Mouse (Mus musculus) hindbrain, embryonic 15.5 days (tissue): ENCODE data around the gene Ica1l. TPM values are rescaled to one million over a fixed set of nuclear protein-coding genes. Genes with fewer than 3 reads are reported as not detected.

Experiments
- ATAC-seq: fragments of 200-750 bp; cut with Nextera tagmentation; 2 replicates; pipeline ENCODE4 v1.8.0; 2017; ENCODE audit warnings: low read depth, moderate number of reproducible peaks, moderate TSS enrichment; ENCODE audit not compliant: low FRiP score
- H3K27ac ChIP-seq: fragments of 300-500 bp; sonication (generic); replicated peaks from 2 replicates; pipeline ENCODE4 v1.5.1; 2015; ENCODE audit warnings: mild to moderate bottlenecking, inconsistent platforms
- H3K27me3 ChIP-seq: fragments of 300-500 bp; sonication (generic); 2 replicates; pipeline ENCODE4 v1.6.1; 2015; ENCODE audit warnings: control low read depth, inconsistent platforms
- H3K36me3 ChIP-seq: fragments of 300-500 bp; sonication (generic); 2 replicates; pipeline ENCODE4 v1.6.1; 2015; ENCODE audit warnings: control low read depth, inconsistent platforms
- H3K4me1 ChIP-seq: fragments of 300-500 bp; sonication (generic); replicated peaks from 2 replicates; pipeline ENCODE4 v1.6.1; 2015; ENCODE audit warnings: control low read depth, inconsistent platforms
- H3K4me2 ChIP-seq: fragments of 300-500 bp; sonication (generic); 2 replicates; pipeline ENCODE4 v1.6.1; 2015; ENCODE audit warnings: moderate library complexity, mild to moderate bottlenecking, inconsistent platforms
- H3K4me3 ChIP-seq: fragments of 300-500 bp; sonication (generic); 2 replicates; pipeline ENCODE4 v1.5.1; 2015; ENCODE audit warnings: mild to moderate bottlenecking, inconsistent platforms
- H3K9ac ChIP-seq: fragments of 300-500 bp; sonication (generic); 2 replicates; pipeline ENCODE4 v1.6.1; 2015; ENCODE audit warnings: inconsistent platforms
- H3K9me3 ChIP-seq: fragments of 300-500 bp; sonication (generic); 2 replicates; pipeline ENCODE4 v1.6.1; 2016; ENCODE audit warnings: control low read depth, inconsistent platforms
- WGBS: fragments of 180-500 bp; shearing (Covaris S2); methylation state at CpG from one replicate; pipeline ENCODE4 v1.1.7; 2015; 5-methylcytosine and 5-hydroxymethylcytosine counted together
- polyA plus RNA-seq: library from polyadenylated mRNA; unstranded; fragments of >200 nt; fragmentation: Nextera tagmentation; extraction: Ambion mirVana; gene quantifications from 2 replicates; pipeline ENCODE4 v1.2.1, GENCODE M21; 2015

The Ica1l gene
- polyA plus RNA-seq, 1 experiment from 2014 or later = 46.4 TPM

DNA sequence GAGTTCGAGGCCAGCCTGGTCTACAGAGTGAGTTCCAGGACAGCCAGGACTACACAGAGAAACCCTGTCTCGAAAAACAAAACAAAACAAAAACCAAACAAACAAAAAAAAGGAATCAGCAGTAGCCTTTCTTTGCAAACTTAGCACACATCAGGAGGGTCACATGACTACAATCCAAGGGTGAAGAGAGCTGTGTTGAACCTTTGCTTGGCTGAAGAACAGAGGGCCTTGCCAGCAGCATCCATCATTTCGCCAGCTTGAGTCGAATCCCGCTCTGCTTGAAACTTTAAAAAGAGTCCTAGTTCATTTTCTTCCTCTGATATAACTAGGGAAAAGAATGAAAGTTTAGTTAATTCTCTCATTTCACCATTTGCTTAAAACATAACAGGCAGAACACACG is 27.5 kb downstream of the Ica1l start:
- H3K4me2 ChIP-seq = no peak overlapping the region
- no peaks in the 10 kb centered on the region; the same call in 1 of the 2 replicates for H3K36me3 ChIP-seq
- WGBS = 84% methylated on average over 6 of the region's 6 CpGs
- no peaks in the 10 kb centered on the region for H3K4me1 ChIP-seq
- no peak for ATAC-seq
- no peak overlapping the region for H3K4me3 ChIP-seq
- no peak overlapping the region for H3K9ac ChIP-seq
- no peak overlapping the region for H3K27ac ChIP-seq
- H3K9me3 ChIP-seq = no peaks in the 10 kb centered on the region
- H3K27me3 ChIP-seq = no peaks in the 10 kb centered on the region

DNA sequence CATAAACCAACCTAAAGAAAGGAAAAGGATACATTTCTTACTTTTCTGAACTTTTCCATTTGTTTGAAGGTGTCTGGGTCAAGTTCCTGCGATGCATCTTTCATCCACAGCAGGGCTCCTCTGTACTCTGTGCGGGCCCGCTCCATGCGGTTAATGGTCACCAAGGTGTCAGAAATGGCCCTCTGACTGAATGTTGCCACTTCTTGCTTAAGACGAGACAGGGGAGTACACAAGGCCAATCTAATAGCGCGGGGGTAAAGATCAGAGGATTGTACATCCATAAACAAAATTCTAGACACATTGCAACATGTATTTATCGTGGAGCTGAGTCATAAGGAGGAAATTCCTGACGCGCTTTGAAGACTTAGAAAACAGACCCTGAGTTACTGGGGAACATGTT is 29.2 kb downstream of the Ica1l start:
- no peaks in the 10 kb centered on the region; the same call in 1 of the 2 replicates for H3K36me3 ChIP-seq
- H3K27ac ChIP-seq = no peak overlapping the region
- H3K9me3 ChIP-seq = no peaks in the 10 kb centered on the region
- no peak for ATAC-seq
- H3K27me3 ChIP-seq = no peaks in the 10 kb centered on the region
- no peak overlapping the region for H3K4me2 ChIP-seq
- H3K9ac ChIP-seq = no peak overlapping the region
- H3K4me1 ChIP-seq = no peaks in the 10 kb centered on the region
- no peak overlapping the region for H3K4me3 ChIP-seq
- 91% methylated on average over 10 of the region's 10 CpGs for WGBS

DNA sequence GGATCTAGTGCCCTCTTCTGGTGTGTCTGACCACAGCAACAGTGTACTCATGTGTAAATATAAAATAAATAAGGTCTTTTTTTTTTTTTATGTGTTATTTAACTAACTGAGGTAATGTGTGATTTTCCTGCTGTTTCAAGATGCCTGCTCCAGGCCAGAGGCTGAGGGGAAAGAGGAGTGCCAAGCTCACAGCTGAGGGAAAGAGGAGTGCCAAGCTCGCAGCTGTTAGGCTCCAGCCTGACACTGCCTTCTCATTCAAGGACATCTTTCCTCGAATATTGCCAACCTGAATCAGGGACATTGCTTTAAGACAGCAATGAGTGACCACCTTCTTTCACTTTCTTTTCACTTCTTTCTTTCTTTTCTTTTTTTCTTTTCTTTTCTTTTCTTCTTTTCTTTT is 34.2 kb downstream of the Ica1l start:
- ATAC-seq = no peak
- Histone ChIP-seq H3K36me3 (no peaks in the 10 kb centered on the region; the same call in none of the 2 replicates), H3K9me3 (no peaks in the 10 kb centered on the region), H3K4me3 (no peak overlapping the region), H3K27me3 (no peaks in the 10 kb centered on the region), H3K27ac (no peak overlapping the region), H3K4me1 (no peaks in the 10 kb centered on the region), H3K9ac (no peak overlapping the region), H3K4me2 (no peak overlapping the region)
- WGBS = 70% methylated on average over 2 of the region's 2 CpGs

DNA sequence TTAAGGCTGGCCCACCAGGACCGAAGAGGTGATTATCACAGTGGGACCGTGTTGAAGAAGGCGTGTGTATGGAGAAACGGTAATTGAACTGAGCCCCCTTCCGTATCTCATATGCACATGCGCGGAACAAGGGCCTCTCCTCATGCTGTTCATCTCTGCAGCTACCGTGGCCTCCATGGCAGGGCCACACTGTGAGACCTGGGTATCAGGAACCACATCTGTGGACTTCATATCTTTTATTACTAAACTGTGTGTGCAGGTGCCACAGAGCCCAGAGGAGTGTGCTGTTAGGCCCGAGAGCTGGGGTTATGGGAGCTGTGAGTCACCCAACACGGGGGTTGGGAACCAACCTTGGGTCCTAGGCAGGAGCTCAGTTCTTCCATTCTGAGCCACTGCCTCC is 35.6 kb downstream of the Ica1l start:
- Histone ChIP-seq H3K4me1 (no peaks in the 10 kb centered on the region), H3K9ac (no peak overlapping the region), H3K27ac (no peak overlapping the region), H3K27me3 (no peaks in the 10 kb centered on the region), H3K36me3 (no peaks in the 10 kb centered on the region; the same call in 1 of the 2 replicates), H3K4me3 (no peak overlapping the region), H3K4me2 (no peak overlapping the region), H3K9me3 (no peaks in the 10 kb centered on the region)
- ATAC-seq = no peak
- WGBS = 89% methylated on average over 10 of the region's 10 CpGs

DNA sequence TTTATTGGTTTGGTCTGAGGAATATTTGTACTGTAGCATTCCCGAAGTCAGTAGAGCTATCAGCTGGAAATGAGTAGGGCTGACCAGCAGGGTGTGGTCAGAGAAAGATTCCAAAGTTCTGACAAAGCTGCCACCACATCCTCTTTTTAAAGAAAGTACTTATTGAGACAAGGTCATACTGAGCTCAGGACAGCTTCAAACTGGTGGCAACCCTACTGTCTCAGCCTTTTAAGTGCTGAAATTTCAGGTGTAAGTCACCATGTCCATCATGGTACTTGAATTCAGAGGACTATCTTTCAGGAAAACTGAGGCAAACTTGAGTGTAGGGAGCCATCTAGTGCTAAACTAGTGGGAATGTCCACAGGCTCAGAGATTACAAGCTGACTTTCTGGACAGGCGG is 42.7 kb downstream of the Ica1l start:
- ATAC-seq = no peak
- Histone ChIP-seq H3K36me3 (no peaks in the 10 kb centered on the region), H3K4me1 (no peaks in the 10 kb centered on the region), H3K4me2 (no peak overlapping the region), H3K9ac (no peak overlapping the region), H3K27me3 (no peaks in the 10 kb centered on the region), H3K27ac (no peak overlapping the region), H3K9me3 (no peaks in the 10 kb centered on the region), H3K4me3 (no peak overlapping the region)
- 63% methylated on average over 2 of the region's 2 CpGs for WGBS

DNA sequence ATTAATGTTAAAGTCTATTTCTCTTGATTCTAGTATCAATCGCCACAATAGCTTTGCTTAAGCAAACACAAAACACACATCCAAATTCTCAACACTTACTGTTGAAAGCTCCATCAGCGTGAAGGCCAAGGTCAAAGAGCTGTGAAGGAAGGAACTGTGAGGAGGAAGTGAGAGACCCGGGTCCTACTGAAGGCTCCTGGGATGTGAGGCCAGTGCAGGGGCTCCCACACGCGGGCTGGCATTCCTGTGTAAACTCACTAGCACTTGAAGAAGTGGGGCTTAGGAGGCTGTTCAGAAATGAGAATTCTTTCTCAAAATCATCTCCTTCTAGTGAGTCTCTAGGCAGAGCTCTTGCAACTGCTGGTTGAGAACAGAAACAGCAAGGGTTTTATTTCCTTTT is 45.6 kb downstream of the Ica1l start:
- H3K4me1 ChIP-seq = no peaks in the 10 kb centered on the region
- no peak overlapping the region for H3K9ac ChIP-seq
- H3K36me3 ChIP-seq = peaks cover 9% of the 10 kb centered on the region; the same call in 1 of the 2 replicates
- no peak overlapping the region for H3K4me3 ChIP-seq
- H3K4me2 ChIP-seq = no peak overlapping the region
- H3K9me3 ChIP-seq = no peaks in the 10 kb centered on the region
- H3K27me3 ChIP-seq = no peaks in the 10 kb centered on the region
- no peak overlapping the region for H3K27ac ChIP-seq
- ATAC-seq = no peak
- 80% methylated on average over 5 of the region's 5 CpGs for WGBS

DNA sequence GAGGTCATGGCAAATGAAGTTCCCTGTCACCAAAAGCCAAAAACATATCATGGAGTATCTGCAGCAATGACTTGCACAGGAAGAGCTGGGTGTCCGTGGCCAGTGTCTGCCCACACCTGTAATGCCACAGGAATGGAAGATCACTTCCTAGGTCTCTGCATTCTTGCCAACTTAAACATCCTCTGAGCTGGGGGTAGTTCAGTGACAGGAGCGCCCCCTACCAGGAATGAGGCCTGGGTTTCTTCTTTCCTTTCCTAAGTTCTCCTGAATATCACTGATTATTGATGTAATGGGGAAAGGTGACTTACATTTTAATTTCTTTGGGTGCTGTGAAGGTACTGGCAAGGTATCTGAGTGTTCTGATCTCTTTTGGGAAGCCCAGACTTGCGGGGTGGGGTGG is 47.3 kb downstream of the Ica1l start:
- Histone ChIP-seq H3K36me3 (peaks cover 17% of the 10 kb centered on the region), H3K4me1 (no peaks in the 10 kb centered on the region), H3K4me2 (no peak overlapping the region), H3K9me3 (no peaks in the 10 kb centered on the region), H3K9ac (no peak overlapping the region), H3K27me3 (no peaks in the 10 kb centered on the region), H3K4me3 (no peak overlapping the region), H3K27ac (no peak overlapping the region)
- WGBS = 62% methylated on average over 3 of the region's 3 CpGs
- no peak for ATAC-seq

DNA sequence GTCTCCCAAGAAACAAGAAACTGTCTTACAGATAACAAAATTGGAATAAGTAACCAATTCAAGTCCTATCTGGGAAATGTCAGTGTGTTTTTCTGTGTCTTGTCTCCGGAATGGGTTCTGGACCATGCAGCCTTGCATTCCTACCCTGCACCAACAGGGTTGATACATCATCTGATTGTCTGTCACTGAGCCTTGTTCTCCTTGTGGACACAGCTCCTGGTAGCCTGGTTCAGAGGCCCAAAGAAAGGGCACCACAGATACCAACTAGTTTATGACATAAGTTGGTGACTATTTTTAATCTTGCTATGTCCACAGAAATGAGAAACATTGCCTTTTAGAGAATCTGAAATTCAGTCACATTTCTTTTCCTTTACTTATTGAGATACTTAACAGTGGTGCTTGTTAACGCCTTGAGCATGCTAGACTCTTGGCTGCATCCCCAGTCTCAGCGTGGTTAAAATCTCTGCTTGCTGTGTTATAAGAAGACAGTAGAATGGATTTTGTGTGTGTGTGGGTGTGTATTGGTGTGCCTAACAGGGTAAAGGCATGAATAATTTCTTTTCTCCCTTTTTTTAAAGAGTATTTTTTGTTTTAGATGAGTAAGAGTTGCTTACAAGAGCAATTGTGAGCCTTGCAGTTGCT is 55.5 kb downstream of the Ica1l start:
- Histone ChIP-seq H3K36me3 (peaks cover 44% of the 10 kb centered on the region), H3K4me2 (no peak overlapping the region)
- 88% methylated on average over 3 of the region's 3 CpGs for WGBS

DNA sequence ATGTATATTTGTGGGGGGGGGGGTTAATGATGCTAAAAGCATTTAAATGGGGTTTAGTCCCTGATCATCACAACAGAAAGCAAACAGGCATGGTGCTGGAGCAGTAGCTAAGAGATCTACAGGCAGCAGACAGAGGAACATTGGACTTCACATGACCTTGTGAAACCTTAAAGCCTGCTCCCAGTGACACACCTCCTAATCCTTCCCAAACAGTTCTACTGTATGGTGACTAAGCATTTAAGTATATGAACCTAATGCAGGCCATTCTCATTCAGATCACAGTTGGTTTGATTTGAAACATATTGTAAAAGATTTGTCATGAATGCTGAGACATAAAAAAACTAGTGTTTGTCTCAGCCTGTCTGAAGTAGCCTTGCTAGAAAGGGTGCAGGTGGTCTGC is 56.4 kb downstream of the Ica1l start:
- no peak overlapping the region for H3K4me2 ChIP-seq
- no peaks in the 10 kb centered on the region for H3K9me3 ChIP-seq
- H3K27ac ChIP-seq = no peak overlapping the region
- ATAC-seq = no peak
- H3K36me3 ChIP-seq = peaks cover 50% of the 10 kb centered on the region
- H3K27me3 ChIP-seq = no peaks in the 10 kb centered on the region
- no peak overlapping the region for H3K4me3 ChIP-seq
- H3K9ac ChIP-seq = no peak overlapping the region
- H3K4me1 ChIP-seq = no peaks in the 10 kb centered on the region

More for the DNA sequence above, 55.5 kb downstream of the Ica1l start:
- Histone ChIP-seq H3K9me3 (no peaks in the 10 kb centered on the region), H3K27me3 (no peaks in the 10 kb centered on the region), H3K4me1 (no peaks in the 10 kb centered on the region), H3K9ac (no peak overlapping the region), H3K27ac (no peak overlapping the region), H3K4me3 (no peak overlapping the region)
- no peak for ATAC-seq

DNA sequence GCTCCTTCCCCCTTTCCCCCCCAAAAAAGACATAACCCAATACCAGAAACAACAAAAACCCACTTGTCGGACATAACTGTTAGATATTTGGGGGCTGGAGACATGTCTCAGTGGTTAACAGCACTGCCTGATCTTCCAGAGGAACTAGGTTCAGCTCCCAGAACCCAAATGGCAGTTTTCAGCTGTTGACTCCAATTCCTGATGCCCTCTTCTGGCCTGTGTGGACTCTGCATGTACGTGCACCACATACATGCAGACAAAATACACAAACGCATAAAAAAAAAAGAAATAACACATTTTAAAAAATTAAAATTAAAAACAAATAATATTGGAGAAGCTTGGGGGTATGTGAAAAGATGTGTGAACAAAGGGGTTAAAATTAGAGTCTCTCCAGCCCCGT is 75.7 kb downstream of the Ica1l start:
- H3K9ac ChIP-seq = no peak overlapping the region
- H3K27ac ChIP-seq = no peak overlapping the region
- 91% methylated on average over 4 of the region's 4 CpGs for WGBS
- no peaks in the 10 kb centered on the region for H3K27me3 ChIP-seq
- H3K4me2 ChIP-seq = no peak overlapping the region
- no peak for ATAC-seq
- no peak overlapping the region for H3K4me3 ChIP-seq
- no peaks in the 10 kb centered on the region for H3K9me3 ChIP-seq
- peaks cover 31% of the 10 kb centered on the region for H3K36me3 ChIP-seq
- H3K4me1 ChIP-seq = no peaks in the 10 kb centered on the region

DNA sequence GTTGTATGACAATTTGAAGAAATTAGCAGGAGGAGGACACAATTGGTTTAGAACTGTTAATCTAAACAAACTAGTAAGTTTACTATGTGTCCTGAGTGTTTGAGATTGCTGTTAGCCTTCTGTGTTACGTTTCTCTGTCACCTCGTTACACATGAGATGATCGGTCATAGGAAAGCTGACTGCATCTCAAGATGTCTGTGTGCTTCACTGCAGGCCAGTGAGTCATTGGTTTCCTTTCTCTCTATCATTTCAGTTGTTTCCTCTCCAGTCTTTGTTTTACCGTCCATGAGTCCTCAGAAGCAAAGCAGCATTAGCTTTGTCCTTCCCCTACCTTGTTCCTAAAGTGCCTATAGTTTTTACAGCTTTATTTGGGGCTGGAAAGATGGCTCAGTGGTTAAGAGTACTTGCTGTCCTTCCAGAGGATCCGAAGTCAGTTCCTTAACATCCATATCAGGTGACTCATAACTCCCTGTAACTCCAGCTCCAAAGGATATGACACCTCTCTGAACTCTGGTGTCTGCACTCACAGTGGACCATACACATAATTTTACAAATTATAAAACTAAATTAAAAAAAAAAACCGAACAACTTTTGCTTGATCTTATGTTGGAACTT is 76.7 kb downstream of the Ica1l start:
- H3K36me3 ChIP-seq = peaks cover 33% of the 10 kb centered on the region
- 94% methylated on average over 6 of the region's 6 CpGs for WGBS
- no peak overlapping the region for H3K27ac ChIP-seq
- no peaks in the 10 kb centered on the region for H3K4me1 ChIP-seq
- no peak for ATAC-seq
- no peaks in the 10 kb centered on the region for H3K27me3 ChIP-seq
- no peak overlapping the region for H3K9ac ChIP-seq
- no peak overlapping the region for H3K4me2 ChIP-seq
- H3K9me3 ChIP-seq = no peaks in the 10 kb centered on the region
- H3K4me3 ChIP-seq = no peak overlapping the region

DNA sequence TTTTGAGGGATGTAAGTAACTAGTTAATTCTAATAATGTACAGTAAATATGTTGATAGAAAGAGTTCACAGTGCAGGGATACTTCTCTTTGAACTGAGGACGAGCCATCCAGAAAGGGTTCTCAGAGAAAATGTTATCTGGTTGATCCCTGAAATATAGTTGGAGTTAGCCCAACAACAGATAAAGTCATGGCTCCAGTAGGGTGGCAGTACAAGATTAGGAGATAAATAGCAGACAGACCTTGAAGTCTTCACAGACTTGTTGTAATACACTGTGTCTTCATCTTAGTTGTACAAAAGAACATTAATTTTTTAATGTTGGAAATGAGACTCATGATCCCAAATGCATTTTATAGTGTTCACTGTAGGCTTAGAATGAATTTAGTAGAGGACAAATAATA is 83.0 kb downstream of the Ica1l start:
- H3K27me3 ChIP-seq = no peaks in the 10 kb centered on the region
- H3K9ac ChIP-seq = no peak overlapping the region
- no peaks in the 10 kb centered on the region for H3K9me3 ChIP-seq
- ATAC-seq = no peak
- peaks cover 39% of the 10 kb centered on the region for H3K36me3 ChIP-seq
- no peak overlapping the region for H3K4me3 ChIP-seq
- no peak overlapping the region for H3K4me2 ChIP-seq
- H3K27ac ChIP-seq = no peak overlapping the region
- H3K4me1 ChIP-seq = no peaks in the 10 kb centered on the region
- WGBS = 90% methylated on average over 1 of the region's 1 CpGs

DNA sequence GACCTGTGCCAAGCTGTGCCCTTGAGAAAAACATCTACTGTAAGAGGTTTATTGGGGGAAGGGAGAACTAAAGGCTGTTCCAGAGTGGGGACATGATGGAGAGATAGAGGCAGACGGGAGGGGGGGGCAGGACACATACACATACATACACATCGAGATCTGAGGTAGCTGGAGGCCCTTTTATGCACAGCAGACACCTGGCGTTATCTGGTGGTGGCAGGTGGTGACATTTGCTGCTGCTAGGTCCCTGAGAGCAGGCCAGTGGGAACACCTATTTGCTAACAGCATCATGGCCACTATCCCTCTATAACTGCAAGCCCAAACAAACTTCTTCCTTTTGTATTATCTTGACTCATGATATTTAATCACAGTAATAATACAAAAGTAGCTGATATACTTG is 85.8 kb downstream of the Ica1l start:
- Histone ChIP-seq H3K9me3 (no peaks in the 10 kb centered on the region), H3K4me1 (no peaks in the 10 kb centered on the region), H3K36me3 (peaks cover 25% of the 10 kb centered on the region), H3K27me3 (no peaks in the 10 kb centered on the region), H3K27ac (no peak overlapping the region), H3K4me3 (no peak overlapping the region), H3K9ac (no peak overlapping the region), H3K4me2 (no peak overlapping the region)
- ATAC-seq = no peak
- WGBS = 89% methylated on average over 3 of the region's 3 CpGs
